Comparison of ENCODE assay signal across 8 mouse cellular contexts in genomic region chr13:41801177-41801636, GRCm38 (mm10). TPM values are rescaled to one million over a fixed set of nuclear protein-coding genes. Genes with fewer than 3 reads are reported as not detected.
DNase-seq lines count a peak whose midpoint lies in the region; ATAC-seq lines count a peak whose summit lies in the region.

No protein-coding gene starts in this region.

- ATAC-seq in cerebellum, adult (ENCODE audit: insufficient number of reproducible peaks, low FRiP score, low TSS enrichment) = peak; percentile 36; the same call in 1 of the 2 replicates
- ATAC-seq in embryonic facial prominence, embryonic 12.5 days (ENCODE audit: insufficient number of reproducible peaks, insufficient read depth, low FRiP score, low TSS enrichment) = peak; percentile 64
- ATAC-seq in hindbrain, embryonic 16.5 days = peak; percentile 95

- no peaks in the 10 kb centered on the region for H3K9me3 ChIP-seq in embryonic facial prominence, embryonic 12.5 days
- H3K9me3 ChIP-seq in hindbrain, embryonic 16.5 days (ENCODE audit: control insufficient read depth, low read length) = no peaks in the 10 kb centered on the region

- H3K4me1 ChIP-seq in embryonic facial prominence, embryonic 12.5 days = peaks cover 16% of the 10 kb centered on the region
- peaks cover 11% of the 10 kb centered on the region for H3K4me1 ChIP-seq in hindbrain, embryonic 16.5 days (ENCODE audit: control insufficient read depth, insufficient read depth, low read depth, low read length)

- 7% methylated on average over 8 of the region's 8 CpGs for WGBS in embryonic facial prominence, embryonic 12.5 days
- WGBS in hindbrain, embryonic 16.5 days = 1% methylated on average over 8 of the region's 8 CpGs

- no peaks in the 10 kb centered on the region for H3K36me3 ChIP-seq in embryonic facial prominence, embryonic 12.5 days
- H3K36me3 ChIP-seq in hindbrain, embryonic 16.5 days (ENCODE audit: control insufficient read depth, insufficient read depth, low read length) = no peaks in the 10 kb centered on the region

- DNase-seq in cerebellum, adult 8-10 months = no peak
- peak; percentile 48 for DNase-seq in NIH3T3 (ENCODE audit: low read depth)
- DNase-seq in lung, postnatal 10 days = peak; percentile 16
- DNase-seq in right cerebral cortex, postnatal 4 days = peak; percentile 74
- no peak for DNase-seq in gastrocnemius, postnatal 25 days

- H3K4me2 ChIP-seq in embryonic facial prominence, embryonic 12.5 days (replicated peaks) = peak overlapping the region; percentile 35
- H3K4me2 ChIP-seq in hindbrain, embryonic 16.5 days (ENCODE audit: low read length) = peak overlapping the region; percentile 40

- no peak overlapping the region for H3K4me3 ChIP-seq in embryonic facial prominence, embryonic 12.5 days
- no peak overlapping the region for H3K4me3 ChIP-seq in hindbrain, embryonic 16.5 days (ENCODE audit: low read length)

- H3K9ac ChIP-seq in embryonic facial prominence, embryonic 12.5 days = no peak overlapping the region
- H3K9ac ChIP-seq in hindbrain, embryonic 16.5 days (ENCODE audit: low read depth, low read length) = no peak overlapping the region

- H3K27ac ChIP-seq in embryonic facial prominence, embryonic 12.5 days = 0 out of 2 replicates have a peak overlapping the region, but pooled peaks have one; percentile 7
- H3K27ac ChIP-seq in hindbrain, embryonic 16.5 days (ENCODE audit: low read depth, low read length) = peak overlapping the region; percentile 71

- H3K27me3 ChIP-seq in embryonic facial prominence, embryonic 12.5 days = no peaks in the 10 kb centered on the region
- no peaks in the 10 kb centered on the region for H3K27me3 ChIP-seq in hindbrain, embryonic 16.5 days (replicated peaks; ENCODE audit: control insufficient read depth, insufficient read depth, low read length)

RNA-seq across cellular contexts. Expression of gene Adtrp, which starts 46.3 kb away (rescaled TPM):
- 0.68 and 1.2 TPM in 2 replicates for polyA plus RNA-seq in embryonic facial prominence, embryonic 12.5 days (2016; fragmentation: Nextera tagmentation; extraction: Ambion mirVana)
- polyA plus RNA-seq in hindbrain, embryonic 16.5 days (2015; fragmentation: Nextera tagmentation; extraction: Ambion mirVana) = 0.36 TPM in 1 of 2 replicates, not detected in the other
- total RNA-seq in gastrocnemius, postnatal 25 days (2021) = under 1 TPM in 1 of 2 experiments, not detected in 1; 0.32 TPM

Comparison
In these comparisons a context has a peak if more than half of its experiments do, and no peak if none do; other contexts are left out.
1. ATAC-seq: peak in every context shown above with its lines; median percentile 95 in hindbrain, embryonic 16.5 days; 64 in embryonic facial prominence, embryonic 12.5 days; 36 in cerebellum, adult.
2. DNase-seq: peak in NIH3T3 (single experiment), lung, postnatal 10 days (single experiment) and right cerebral cortex, postnatal 4 days (single experiment); none in cerebellum, adult 8-10 months (single experiment) and gastrocnemius, postnatal 25 days (single experiment).